Mouse (Mus musculus): ENCODE measurements around the gene Whrn. TPM values are rescaled to one million over a fixed set of nuclear protein-coding genes. Genes with fewer than 3 reads are reported as not detected.

Whrn gene
- total RNA-seq, 2 experiments from 2014 or later: 0.15 TPM; not detected in 1

DNA sequence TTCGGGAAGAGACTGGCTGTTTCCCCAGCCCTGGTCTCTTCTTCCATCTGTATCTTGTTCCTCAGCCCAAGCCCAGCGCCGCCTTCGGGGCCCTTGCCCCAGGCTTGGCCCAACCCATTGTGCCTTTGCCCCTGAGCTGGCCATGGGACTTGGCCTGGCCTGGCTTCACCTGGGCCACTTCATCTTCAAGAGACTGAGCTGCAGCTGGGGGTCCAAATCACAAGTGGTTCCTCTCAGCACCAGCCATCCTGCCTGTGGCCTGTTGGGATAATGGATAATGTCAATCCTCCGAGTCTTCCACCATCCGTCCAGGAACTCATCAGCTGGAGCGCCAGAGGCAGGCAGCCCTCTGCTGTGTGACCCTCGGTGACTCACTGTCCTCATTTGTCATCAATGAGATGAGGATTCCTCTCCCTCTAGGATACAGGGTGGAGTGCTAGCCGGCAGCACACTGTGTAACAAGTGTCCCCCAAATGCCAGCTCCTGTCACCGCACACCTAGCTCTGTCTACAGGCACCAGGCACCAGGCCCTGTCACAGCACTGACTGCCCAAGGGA is 97.7 kb downstream of the Whrn start:
- ATAC-seq (replicated peaks; ENCODE audit: low FRiP score, low TSS enrichment, poor library complexity, severe bottlenecking): no peak

DNA sequence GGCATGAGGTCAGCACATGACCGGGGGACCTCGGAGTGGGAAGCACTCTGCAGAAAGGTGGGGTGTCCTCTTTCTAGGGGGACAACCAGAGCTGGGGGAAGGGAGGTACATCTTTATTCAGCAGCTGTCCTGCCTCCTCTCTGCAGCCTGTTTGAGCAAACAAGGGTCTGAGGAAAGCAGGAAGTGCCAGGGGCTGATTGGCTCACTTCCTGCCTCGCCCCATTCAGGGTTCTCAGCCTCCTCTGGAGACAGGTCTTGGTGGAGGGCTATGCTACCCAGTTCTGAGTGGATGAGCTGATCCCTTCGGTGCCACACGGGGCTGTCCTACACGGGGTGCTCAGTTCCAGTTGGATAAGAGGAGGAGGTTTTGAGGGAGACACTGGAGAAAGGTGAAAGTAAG is 104.5 kb downstream of the Whrn start:
- ATAC-seq (replicated peaks; ENCODE audit: low FRiP score, low TSS enrichment, poor library complexity, severe bottlenecking): no peak

DNA sequence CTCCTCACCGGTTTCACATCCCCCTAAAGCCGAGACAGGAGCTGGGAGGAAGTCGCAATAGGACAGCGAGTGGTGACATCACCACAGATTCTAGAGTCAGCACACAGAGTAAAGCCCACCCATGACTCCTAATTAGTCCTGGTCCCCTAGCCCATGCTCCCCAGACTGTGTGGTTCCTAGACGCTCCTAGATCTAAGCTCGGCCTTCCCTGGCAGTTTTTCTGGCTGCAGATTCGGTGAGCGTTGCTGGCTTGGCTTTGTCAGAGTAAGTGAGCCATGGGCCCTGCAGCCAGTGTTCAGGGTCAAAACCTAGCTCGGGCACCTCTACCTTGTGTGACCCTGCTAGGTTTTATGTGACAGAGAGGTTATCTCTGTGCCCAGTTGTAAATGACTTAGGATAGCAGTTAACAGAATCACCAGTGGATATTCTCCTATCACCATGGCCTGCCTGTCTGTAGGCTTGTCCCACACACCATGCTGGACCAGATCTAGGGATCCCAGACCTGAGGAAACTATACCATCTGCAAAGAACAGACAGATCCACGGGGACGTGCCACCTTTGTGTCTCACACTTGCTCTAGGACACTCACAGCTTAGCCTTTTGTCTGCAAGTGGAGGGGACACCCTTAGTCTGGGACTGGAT is 105.8 kb downstream of the Whrn start:
- peak; percentile 72 for ATAC-seq (replicated peaks; ENCODE audit: low FRiP score, low TSS enrichment, poor library complexity, severe bottlenecking)

DNA sequence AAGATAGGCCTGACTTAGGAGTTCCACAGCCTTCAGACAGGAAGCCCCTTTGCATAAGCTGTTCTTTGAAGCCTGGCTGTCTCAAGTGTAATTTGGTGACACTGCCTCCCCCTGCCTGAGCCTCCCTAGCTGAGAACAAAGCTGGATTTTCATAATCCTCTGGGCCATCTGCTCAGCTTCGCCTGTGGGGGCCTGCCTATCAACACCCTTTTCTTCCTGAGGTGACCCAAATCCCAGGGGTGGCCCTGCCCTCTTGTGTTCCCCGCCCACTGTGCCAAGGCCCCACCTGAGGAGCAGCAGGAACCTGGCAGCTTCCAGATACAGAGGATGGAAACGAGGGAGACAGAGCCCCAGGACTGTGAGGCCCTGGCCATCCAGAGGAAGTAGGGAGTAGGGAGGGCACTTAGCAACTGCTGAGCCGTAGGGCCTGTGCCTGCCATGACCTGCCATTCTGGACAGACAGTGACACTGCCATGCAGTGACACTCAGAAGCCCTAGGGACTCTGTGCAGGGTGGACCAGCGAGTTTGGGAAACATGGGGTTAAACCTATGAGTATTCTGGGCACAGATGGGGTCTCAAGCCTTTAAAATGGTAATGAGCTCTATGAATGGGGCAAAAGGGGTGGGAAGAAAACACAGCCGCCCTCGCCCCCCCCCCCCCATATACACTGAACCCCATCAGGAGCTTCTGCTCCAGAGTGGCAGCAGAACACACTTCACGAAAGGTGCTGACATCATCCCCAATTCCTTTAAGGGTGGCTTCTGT is 106.5 kb downstream of the Whrn start:
- ATAC-seq (replicated peaks; ENCODE audit: low FRiP score, low TSS enrichment, poor library complexity, severe bottlenecking): peak; percentile 43

DNA sequence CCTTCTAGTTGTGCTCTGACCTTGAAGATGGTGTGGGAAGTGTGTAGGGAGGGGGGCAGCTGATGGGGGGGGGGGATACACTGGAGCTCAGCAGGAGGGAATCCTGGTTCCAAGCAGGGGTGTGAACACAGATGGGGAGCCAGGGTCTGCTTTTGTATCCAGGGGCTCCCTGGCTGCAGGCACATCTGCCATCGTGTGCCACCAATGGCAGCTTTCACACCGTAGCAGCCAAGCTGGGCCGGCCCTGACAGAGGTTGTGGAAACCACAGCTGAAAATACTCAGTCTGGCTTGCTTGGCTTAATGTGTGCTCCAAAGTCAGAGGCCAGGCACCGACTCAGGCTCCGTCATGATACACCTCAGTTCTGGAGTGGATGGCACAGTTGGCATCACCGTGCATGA is 107.8 kb downstream of the Whrn start:
- ATAC-seq (replicated peaks; ENCODE audit: low FRiP score, low TSS enrichment, poor library complexity, severe bottlenecking): no peak

DNA sequence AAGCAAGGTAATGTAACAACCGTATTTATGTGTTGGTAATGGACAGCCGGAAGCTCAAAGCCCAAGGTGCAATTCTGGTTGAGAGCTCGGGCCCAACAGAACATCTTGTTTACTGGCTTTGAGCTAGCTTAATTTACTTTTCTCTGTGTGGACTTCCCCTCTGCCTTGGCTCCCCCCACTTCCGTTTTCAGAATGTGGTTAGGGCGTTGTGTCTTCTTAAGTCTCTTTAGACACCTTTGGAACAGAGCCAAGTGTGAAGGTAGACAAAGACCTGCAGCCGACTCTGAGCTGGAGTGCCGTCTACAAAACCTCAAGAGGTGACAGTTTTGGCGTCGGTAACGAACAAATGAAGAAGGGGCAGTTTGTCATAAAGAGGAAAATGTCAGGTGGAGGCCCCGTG is 110.0 kb downstream of the Whrn start:
- ATAC-seq (replicated peaks; ENCODE audit: low FRiP score, low TSS enrichment, poor library complexity, severe bottlenecking): no peak

DNA sequence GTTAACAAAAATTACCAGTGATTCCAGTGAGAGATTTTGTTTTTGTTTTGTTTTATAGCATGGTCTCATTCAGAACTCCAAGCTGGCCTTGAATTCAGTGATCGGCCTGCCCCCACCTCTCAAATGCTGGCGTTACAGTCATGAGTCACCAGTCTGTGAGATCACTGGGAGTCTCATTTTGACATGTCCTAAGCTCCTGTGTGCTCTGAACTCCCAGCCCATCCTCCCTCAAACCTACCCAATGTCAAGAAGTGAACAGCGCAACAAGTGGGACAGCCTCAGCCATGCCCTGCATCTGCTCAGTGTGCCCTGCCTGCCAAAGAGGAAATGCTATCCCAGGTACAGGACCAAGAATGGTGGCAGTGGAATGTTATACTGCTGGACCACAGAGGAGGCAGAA is 110.5 kb downstream of the Whrn start:
- no peak for ATAC-seq (replicated peaks; ENCODE audit: low FRiP score, low TSS enrichment, poor library complexity, severe bottlenecking)

DNA sequence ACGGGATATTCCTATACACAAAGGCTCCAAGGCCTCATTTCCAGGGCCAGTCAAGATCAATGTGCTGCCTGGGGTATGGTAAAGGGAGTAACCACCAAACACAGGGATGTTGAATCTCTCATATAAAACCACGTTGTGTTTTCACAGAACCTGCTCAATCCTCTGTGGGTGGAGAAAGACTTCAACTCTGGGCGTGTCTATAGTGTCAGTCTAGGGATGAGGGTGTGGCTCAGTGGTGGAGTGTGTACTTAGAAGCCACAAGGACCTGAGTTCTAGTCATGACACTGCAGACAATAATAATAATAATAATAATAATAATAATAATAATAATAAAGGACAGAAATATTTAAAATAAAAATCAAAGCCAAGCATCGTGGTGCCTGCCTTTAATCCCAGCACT is 111.5 kb downstream of the Whrn start:
- ATAC-seq (replicated peaks; ENCODE audit: low FRiP score, low TSS enrichment, poor library complexity, severe bottlenecking): no peak

DNA sequence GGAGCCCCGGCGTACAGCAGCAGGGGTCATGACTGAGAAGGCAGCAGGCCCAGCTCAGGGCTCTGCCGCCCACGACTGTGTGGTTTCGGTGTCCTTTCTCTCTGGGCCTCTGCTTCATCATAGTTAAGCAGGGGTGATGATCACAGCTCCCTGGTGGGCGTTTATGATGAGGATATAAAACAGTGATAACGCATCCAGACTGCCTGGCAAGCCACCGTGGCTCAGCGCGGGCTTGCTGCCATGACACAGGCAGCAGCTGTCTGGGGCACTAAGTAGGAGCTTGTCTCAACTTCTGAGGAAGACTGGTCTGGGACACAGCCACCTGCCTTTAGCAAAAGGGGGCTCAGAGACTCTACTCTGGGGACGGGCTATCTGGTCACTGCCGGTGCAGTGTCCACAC is 112.3 kb downstream of the Whrn start:
- ATAC-seq (replicated peaks; ENCODE audit: low FRiP score, low TSS enrichment, poor library complexity, severe bottlenecking): peak; percentile 72

DNA sequence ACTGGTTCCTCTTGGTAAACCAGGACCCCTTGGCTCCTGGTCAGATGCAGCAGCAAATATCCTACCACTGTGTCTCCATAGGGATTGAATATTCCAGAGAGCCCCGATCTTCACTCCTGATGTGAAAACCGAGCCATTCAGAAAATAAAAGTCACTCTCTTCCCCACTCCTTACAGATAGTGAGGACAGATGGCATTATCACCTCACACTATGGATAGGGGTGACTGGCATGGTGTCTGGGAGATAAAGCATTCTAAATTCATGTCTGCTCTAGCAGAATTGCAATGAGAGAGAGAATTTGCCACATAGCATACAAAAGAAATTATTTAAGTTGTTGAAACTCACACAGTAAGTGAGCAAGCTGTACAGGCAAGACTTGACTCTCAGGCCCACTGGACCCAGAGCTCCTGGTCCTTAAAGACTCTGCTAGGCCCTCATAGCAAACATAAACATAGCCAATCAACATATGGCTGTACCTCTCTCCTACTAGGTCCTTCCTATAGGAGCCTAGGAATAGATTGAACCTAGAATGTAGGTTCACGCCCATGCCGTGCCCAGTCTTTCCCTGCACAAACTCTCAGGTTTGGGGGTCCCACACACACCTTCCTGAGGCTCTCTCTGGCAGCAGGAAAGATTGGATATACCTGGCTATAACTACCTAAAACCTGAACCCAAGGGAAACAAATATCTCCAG is 113.0 kb downstream of the Whrn start:
- ATAC-seq (replicated peaks; ENCODE audit: low FRiP score, low TSS enrichment, poor library complexity, severe bottlenecking): peak; percentile 65

DNA sequence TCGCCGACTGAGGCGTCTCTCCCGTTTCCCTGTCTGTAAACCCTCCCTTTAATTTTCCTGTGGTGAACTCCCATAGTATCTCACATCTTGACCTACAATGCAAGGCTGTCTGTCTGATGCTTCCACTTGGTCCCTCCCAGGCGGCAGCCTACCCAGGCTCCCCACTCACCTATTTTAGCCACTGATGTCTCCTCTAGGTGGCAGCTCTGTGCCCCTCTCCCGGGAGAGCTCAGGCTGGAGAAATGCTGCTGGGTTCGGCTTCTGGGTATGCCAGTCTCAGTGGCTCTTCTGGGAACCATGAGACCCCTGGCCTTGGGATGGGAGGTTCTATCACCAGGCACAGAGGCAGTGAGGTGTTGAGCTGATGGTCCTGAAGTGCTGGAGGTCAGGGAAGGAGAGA is 118.3 kb downstream of the Whrn start:
- no peak for ATAC-seq (replicated peaks; ENCODE audit: low FRiP score, low TSS enrichment, poor library complexity, severe bottlenecking)

DNA sequence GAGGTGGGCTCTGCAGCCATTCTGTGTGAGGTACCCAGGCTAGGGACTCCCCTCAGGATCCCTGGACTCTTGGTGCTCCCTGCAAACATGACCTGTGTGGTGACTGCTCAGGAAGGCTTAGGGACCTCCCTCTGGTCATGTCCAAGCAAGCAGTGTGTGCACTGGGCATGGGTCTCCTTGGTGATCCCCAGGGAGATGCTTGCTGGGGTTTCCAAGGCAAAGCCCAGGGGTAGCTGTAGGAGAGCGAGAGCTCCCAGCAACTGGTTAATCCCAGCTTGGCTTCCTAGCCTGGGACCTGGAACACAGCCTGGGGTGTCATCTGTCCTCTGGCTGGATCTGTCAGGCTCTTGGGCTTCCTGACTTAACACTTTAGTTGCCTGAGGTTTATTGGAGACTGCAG is 120.4 kb downstream of the Whrn start:
- ATAC-seq (replicated peaks; ENCODE audit: low FRiP score, low TSS enrichment, poor library complexity, severe bottlenecking): no peak

DNA sequence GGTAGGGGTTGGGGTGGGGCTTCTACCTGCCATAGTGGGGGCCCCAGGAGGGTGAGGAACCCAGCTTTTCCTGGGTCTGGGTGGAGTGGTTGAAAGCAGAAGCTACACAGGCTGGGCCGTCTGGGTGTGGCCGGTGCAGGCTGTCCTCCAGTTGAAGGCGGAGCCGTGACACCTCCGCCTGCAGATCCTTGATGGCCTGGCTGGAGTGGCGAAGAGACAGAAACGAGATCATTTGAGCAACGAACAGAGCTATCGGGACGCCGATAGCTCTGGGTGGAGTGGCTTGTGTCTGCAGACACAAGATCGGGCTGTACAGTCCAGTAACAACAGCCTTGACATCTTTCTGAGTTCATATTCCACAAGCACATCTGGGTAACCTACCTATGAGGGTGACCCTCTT is 121.5 kb downstream of the Whrn start:
- peak; percentile 86 for ATAC-seq (replicated peaks; ENCODE audit: low FRiP score, low TSS enrichment, poor library complexity, severe bottlenecking)

DNA sequence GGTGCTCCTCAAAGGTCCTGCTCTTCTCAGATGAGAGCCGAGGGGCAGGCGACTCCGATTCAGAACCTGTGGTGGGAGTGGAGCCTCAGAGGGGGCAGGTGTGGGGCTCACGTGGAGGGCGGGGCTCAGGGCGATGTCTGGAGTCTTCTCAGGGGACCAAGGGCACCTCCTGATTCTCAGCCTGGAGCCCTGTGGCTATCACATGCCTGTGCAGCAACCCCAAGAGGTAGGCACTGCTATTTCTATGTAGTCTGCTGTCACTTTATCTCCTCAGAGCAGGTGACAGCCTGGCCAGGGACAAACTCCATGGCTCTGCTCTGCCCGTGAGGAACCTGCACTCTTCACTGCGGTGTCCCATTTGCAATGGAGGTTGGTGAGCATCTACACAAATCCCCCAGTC is 122.4 kb downstream of the Whrn start:
- peak; percentile 60 for ATAC-seq (replicated peaks; ENCODE audit: low FRiP score, low TSS enrichment, poor library complexity, severe bottlenecking)

DNA sequence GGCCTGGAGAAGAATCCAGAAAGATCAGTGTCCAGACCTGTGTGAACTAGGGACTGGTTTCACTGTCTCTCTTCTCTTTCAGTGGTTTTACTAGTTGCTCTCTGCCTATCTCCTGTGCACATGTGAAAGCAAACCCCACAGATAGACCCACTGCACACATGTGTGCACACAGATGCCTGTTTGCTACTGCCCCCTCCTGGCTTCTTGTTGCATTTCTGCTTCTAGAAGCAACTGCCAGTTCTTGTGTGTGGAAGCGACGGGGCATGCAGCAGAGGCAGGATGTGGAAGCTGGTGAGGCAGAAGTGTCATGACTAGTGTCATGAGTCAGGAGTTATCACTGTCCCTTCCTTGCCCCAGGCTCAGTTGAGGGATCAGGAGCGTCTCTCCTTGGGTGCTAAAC is 123.9 kb downstream of the Whrn start:
- ATAC-seq (replicated peaks; ENCODE audit: low FRiP score, low TSS enrichment, poor library complexity, severe bottlenecking): peak; percentile 42; the same call in 1 of the 2 replicates

DNA sequence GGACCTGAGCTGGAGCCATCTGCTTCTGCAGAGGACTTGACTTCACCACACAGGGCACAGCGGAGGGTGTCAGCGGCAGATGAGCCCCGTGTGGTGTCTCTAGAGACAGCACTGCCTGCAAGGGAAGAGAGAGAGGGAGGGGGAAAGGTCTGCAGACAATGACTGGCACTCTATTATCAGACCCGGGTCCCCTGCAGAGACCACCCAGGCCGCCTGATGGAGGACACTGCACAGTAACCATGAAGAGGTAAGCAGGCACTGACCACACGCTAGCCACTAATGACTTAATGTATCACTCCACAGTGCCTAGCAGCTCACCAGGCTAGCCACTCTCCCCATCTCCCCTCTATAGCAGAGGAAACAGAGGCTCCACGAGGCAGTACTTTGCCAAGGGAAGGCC is 124.9 kb downstream of the Whrn start:
- no peak for ATAC-seq (replicated peaks; ENCODE audit: low FRiP score, low TSS enrichment, poor library complexity, severe bottlenecking)

DNA sequence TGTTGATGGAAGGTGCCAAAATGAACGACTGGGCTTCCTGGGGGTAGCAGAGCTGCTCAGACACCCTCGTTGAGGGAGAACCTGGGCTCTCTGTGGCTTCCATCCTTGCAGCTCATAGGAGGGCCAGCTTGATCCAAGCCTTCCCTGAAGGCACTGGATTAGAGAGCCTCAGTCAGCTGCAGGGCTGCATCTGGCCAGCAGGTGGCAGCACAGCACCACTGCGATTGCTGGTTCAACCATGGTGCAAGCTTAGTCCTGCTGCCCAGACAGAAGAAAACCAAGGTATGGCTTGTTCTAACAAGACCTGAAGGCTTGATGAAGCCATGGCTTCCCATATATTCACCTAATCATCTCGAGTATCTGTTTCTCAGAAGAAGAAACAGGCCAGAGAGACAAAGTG is 127.2 kb downstream of the Whrn start:
- peak; percentile 47; the same call in 1 of the 2 replicates for ATAC-seq (replicated peaks; ENCODE audit: low FRiP score, low TSS enrichment, poor library complexity, severe bottlenecking)
